Mouse (Mus musculus) testis, adult 2 months (tissue): ENCODE results near the gene Pla2g4e.
"Not testable (repeated sequence)": the region's sequence is repeated elsewhere in the genome, so short reads cannot be mapped to it uniquely, and the experiment has no call there.

ENCODE experiments used
- CTCF ChIP-seq: fragments of 200-500 bp; IDR thresholded peaks from 2 replicates; pipeline ENCODE4 v1.5.1; 2012; ENCODE audit warnings: low read depth, mild to moderate bottlenecking, inconsistent platforms, low read length, moderate library complexity; ENCODE audit not compliant: control insufficient read depth, insufficient read depth, insufficient replicate concordance
- POLR2A ChIP-seq: fragments of 200-500 bp; IDR thresholded peaks from 2 replicates; pipeline ENCODE4 v1.6.1; 2012; ENCODE audit warnings: low read depth, mild to moderate bottlenecking, inconsistent platforms, low read length, moderate library complexity; ENCODE audit not compliant: control insufficient read depth

DNA sequence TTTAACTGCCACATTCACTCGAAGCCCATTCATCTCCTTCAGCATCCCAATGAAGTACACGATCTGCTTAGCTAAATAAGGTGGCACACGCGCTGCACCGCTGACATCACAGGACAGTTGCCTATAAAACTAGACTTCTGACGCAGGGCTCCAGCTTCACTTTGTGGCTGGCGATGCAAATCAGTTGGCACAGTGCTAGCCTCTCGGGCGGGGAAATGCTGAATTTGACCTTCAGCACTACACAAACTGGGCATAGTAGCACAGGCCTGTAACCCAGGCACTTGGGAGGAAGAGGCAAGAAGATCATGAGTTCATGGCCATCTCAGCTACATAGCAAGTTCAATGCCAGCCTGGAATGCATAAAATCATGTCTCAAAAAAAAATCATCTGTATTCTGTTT is 6.4 kb downstream of the Pla2g4e start:
- TF ChIP-seq CTCF, POLR2A: not testable (repeated sequence)
